Mouse (Mus musculus) layer of hippocampus, adult 8-10 months (tissue): ENCODE data around the gene Dedd. TPM values are rescaled to one million over a fixed set of nuclear protein-coding genes. Genes with fewer than 3 reads are reported as not detected.
"Not testable (repeated sequence)": the region's sequence is repeated elsewhere in the genome, so short reads cannot be mapped to it uniquely, and the experiment has no call there.

ENCODE experiments used
- DNase-seq, 2 experiments: peaks; one replicate each; pipeline ENCODE4 v3.0.0; 2022; ENCODE audit warnings: low spot score in 2 of 2
- total RNA-seq, 4 experiments: library from RNA; stranded (reverse); gene quantifications; 2 replicates each; pipeline ENCODE4 v1.2.4; 2022

The Dedd gene
- 10 to 100 TPM; 35.7 to 41.2 (median 38.2) TPM for total RNA-seq

- DNase-seq: peak; percentile 96
Measured at GRCm38 (mm10) chr1:171328839-171329432, at the start of gene Dedd. Dedd (plus strand) TSS chr1:171329145.

GRCm38 (mm10) chr1:171279721-171280120, 49.2 kb upstream of the Dedd start:
- peak in 1 of 2 experiments; percentile 1 for DNase-seq

- DNase-seq: peak; percentile 3 to 19
Measured at GRCm38 (mm10) chr1:171280250-171280915, 48.6 kb upstream of the Dedd start.

GRCm38 (mm10) chr1:171280916-171281527, 47.9 kb upstream of the Dedd start, which contains the start of gene Ppox:
Ppox (minus strand) TSS chr1:171281186.
- DNase-seq: peak; percentile 93 to 96

- peak in 1 of 2 experiments; percentile 80 for DNase-seq
Measured at GRCm38 (mm10) chr1:171281528-171281923, 47.4 kb upstream of the Dedd start.

- peak in 1 of 2 experiments; percentile 7 for DNase-seq
Measured at GRCm38 (mm10) chr1:171282086-171282805, 46.7 kb upstream of the Dedd start.

GRCm38 (mm10) chr1:171283188-171284160, 45.5 kb upstream of the Dedd start:
- DNase-seq: peak in 1 of 2 experiments; percentile 4

- peak in 1 of 2 experiments; percentile 4 for DNase-seq
Measured at GRCm38 (mm10) chr1:171284491-171284890, 44.5 kb upstream of the Dedd start.

GRCm38 (mm10) chr1:171285096-171285892, 43.7 kb upstream of the Dedd start:
- peak in 1 of 2 experiments; percentile 11 for DNase-seq

- DNase-seq: peak in 1 of 2 experiments; percentile 11
Measured at GRCm38 (mm10) chr1:171286517-171286916, 42.4 kb upstream of the Dedd start.

- DNase-seq: peak; percentile 92 to 95
Measured at GRCm38 (mm10) chr1:171287136-171288081, 41.5 kb upstream of the Dedd start, which contains the start of gene Usp21. Usp21 (minus strand) TSS chr1:171287991.

GRCm38 (mm10) chr1:171288328-171288727, 40.6 kb upstream of the Dedd start:
- DNase-seq: no peak

- DNase-seq: peak in 1 of 2 experiments; percentile 4
Measured at GRCm38 (mm10) chr1:171293351-171293750, 35.6 kb upstream of the Dedd start.

- no peak for DNase-seq
Measured at GRCm38 (mm10) chr1:171293906-171294297, 35.0 kb upstream of the Dedd start.

- DNase-seq: peak; percentile 77 to 85
Measured at GRCm38 (mm10) chr1:171294298-171295062, 34.5 kb upstream of the Dedd start, which contains the start of gene Ufc1. Ufc1 (minus strand) TSS chr1:171295024.

- DNase-seq: no peak
Measured at GRCm38 (mm10) chr1:171295063-171295402, 33.9 kb upstream of the Dedd start.

- DNase-seq: no peak
Measured at GRCm38 (mm10) chr1:171298226-171298625, 30.7 kb upstream of the Dedd start.

- DNase-seq: not testable (repeated sequence)
Measured at GRCm38 (mm10) chr1:171306157-171306556, 22.8 kb upstream of the Dedd start.
